Mouse (Mus musculus): ENCODE data around the gene Dll4.

DNA sequence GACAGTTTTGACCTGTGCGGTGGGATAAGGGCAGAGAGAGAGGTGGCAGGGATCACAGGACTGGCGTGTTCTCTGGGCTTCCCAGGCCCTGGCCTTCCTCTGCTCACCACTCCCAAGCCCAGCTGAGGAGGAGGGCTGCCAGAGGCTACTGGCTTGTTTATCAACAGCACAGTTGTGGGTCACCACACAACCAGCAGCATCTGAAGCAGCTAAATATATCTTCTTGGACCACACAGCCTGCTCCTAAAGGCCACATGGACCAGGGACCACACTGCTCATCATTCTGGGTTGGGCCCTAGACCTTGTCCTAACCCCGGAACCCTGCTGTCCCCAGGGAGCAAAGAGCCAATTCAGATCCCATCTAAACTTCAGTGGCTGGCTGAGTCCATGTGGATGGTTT, 39.4 kb downstream of the Dll4 start:
- no peak for TF ChIP-seq CTCF (IDR thresholded peaks at IDR 0.05; ENCODE audit: insufficient read depth, low read length)
- TF ChIP-seq POLR2A (IDR thresholded peaks at IDR 0.05; ENCODE audit: borderline replicate concordance, extremely low read depth, low read depth, low read length): no peak
